Mouse (Mus musculus): ENCODE data around the gene Olfr1020.

Gene Olfr1020

DNA sequence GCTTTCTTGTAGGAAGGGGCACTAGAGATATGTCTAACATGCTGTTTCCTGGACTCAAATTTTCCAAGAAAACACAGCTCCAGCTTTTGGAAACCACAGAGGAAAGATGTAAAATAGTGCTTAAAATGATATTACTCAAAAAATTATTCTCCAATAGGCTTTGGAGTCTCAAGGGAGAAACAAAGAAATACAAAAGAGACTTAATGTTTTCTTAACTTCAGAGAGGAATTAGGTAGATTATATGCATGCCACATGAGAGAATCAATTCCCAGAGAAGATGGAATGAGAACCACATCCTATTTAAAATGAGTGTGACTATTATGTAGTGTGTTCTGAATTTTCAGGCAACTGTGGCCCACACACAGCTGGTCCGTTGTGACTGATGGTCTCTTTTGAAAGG is at the start of gene Olfr1020:
Olfr1020 (plus strand) TSS at position 301 of the 400 bp plus-strand sequence.
- no peak for DNase-seq

DNA sequence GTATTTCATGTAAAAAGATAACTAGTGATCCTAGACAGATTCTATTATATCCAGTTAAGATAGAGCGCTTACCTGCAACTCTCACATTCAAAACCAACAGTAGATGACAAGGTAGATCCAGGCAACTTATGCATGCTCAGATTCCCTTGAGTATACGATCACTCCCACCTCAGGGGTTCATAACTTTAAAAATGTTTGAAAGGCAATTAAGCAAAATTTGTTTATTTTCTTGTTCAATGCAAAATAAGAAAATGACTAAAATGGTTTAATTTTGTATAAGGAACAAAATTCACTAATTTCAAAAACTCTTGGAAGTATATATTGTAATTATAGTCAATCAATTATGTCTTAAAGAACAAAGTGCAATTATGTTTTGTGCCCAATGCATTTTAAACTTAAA is 44.4 kb upstream of the Olfr1020 start, which contains the start of gene Olfr1016:
Olfr1016 (minus strand) TSS at position 101 of the 400 bp plus-strand sequence.
- DNase-seq, result no peak

DNA sequence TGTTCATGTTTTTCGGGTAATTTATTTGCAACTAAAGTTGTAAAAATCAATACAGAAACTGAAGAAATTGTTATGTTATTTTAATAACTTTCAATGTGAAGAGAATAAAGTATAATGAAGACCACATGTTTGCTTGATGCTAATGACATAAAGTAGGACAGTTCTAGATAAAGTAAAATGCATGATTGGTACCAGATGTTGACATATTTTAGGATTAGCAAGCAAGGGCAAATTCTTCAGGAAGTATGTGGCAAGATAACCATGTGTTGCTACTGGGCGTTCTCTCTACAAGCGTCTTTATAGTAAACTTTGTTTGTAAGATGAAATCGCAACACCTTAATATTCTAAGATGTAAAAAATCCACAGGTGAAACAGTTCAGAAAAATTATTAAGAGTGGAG is 42.3 kb upstream of the Olfr1020 start:
- DNase-seq, result no peak

DNA sequence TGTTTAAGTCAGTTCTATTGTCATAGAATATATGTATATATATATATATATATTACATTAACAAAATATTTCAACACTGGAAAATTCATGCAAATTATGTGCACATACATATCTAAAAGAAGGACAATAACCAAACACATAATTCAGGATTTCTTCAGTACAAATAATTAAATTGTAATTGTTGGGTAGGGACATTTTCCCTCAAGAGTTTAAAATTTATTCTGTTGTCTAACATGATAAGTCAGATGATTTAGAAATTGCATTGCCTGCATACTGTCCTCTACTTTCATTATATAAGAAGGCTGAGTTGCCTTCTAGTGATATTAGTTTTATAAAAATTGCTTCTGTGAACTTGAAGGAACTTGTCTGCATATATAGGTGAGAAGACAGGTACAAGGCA is 28.7 kb upstream of the Olfr1020 start, which contains the start of gene Olfr1018:
Olfr1018 (plus strand) TSS at position 301 of the 400 bp plus-strand sequence.
- DNase-seq, result no peak

DNA sequence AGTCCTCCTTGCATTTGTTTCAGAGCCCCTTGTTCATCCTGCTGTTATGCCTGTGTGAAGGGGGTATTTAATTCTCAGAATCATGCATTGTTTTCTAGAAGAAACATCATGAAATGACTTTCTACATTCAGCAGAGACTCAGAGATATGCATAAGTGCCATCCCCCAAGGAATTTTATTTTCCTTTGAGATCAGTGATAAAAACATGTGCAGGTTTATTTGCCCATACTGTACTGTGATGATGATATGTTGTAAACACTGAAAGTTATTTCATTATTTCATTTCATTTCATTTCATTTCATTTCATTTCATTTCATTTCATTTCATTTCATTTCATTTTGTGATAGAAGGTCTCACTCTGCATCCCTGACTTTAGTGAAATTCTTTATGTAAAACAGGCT is 1.4 kb upstream of the Olfr1020 start, which contains the start of gene Olfr1019:
Olfr1019 (minus strand) TSS at position 101 of the 400 bp plus-strand sequence.
- no peak for DNase-seq

DNA sequence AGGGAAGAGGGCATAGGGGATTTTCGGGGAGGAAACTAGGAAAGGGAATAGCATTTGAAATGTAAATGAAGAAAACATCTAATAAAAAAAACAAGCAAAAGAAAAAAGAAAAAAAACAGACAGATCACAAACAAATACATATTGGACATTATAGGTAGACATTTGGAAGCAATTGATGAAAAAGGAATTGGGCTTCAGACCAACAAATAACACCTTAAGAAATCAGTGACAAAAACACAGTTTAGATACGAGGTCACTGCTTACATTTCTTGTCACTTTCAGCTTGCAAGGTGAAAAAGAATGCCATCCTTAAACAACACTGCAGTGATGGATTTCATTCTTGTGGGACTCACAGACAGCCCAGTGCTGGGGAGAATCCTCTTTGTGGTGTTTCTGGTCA is 21.5 kb downstream of the Olfr1020 start, which contains the start of gene Olfr1022:
Olfr1022 (plus strand) TSS at position 301 of the 400 bp plus-strand sequence.
- no peak for DNase-seq

DNA sequence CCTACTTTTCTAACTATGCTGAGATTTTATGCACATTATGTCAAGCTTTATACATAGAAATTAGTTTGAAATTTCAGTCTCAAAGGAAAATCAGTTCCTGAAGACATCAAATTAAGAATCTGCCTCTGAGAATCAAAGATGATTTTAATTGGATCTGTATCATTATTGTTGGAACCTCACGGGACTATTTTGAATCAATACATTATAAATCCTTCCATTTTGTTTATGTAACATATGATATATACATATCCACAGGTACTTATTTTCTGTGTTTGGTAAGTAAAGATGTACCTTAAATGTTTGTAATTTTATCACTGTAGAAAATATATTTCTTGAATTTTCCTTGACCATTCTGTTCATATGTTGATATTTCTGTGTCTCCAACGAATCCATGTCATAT is 38.5 kb downstream of the Olfr1020 start, which contains the start of gene Olfr1023:
Olfr1023 (plus strand) TSS at position 301 of the 400 bp plus-strand sequence.
- no peak for DNase-seq
